Mouse (Mus musculus) liver, adult 2 months (tissue): ENCODE data around the gene Itm2c. TPM values are rescaled to one million over a fixed set of nuclear protein-coding genes. Genes with fewer than 3 reads are reported as not detected.

Experiments used
- DNase-seq: peaks from one replicate; pipeline ENCODE4 v3.0.0-alpha.2; 2011; ENCODE audit warnings: low read depth, low spot score; ENCODE audit errors: extremely low read depth
- H3K27ac ChIP-seq: fragments of 200-500 bp; replicated peaks from 2 replicates; pipeline ENCODE4 v1.5.1; 2012; ENCODE audit warnings: low read depth, mild to moderate bottlenecking, control low read depth, inconsistent platforms, low read length; ENCODE audit not compliant: insufficient read depth
- H3K27me3 ChIP-seq: fragments of 200-500 bp; 2 replicates; pipeline ENCODE4 v1.6.1; 2012; ENCODE audit warnings: mild to moderate bottlenecking, moderate library complexity, low read length, inconsistent platforms; ENCODE audit not compliant: control insufficient read depth, insufficient read depth
- H3K36me3 ChIP-seq: fragments of 200-500 bp; 2 replicates; pipeline ENCODE4 v1.6.1; 2012; ENCODE audit warnings: low read length, inconsistent platforms; ENCODE audit not compliant: control insufficient read depth, insufficient read depth
- H3K4me1 ChIP-seq: fragments of 200-500 bp; 2 replicates; pipeline ENCODE4 v1.6.1; 2011; ENCODE audit warnings: low read length; ENCODE audit not compliant: control insufficient read depth, insufficient read depth
- H3K4me3 ChIP-seq: fragments of 200-500 bp; 2 replicates; pipeline ENCODE4 v1.5.1; 2011; ENCODE audit warnings: low read depth, mild to moderate bottlenecking, control low read depth, low read length, moderate library complexity; ENCODE audit not compliant: insufficient read depth
- H3K79me2 ChIP-seq: fragments of 200-500 bp; 2 replicates; pipeline ENCODE4 v1.6.1; 2012; ENCODE audit warnings: inconsistent platforms, mild to moderate bottlenecking, low read length, moderate library complexity; ENCODE audit not compliant: control insufficient read depth, insufficient read depth
- H3K9ac ChIP-seq: fragments of 200-500 bp; 2 replicates; pipeline ENCODE4 v1.6.1; 2012; ENCODE audit warnings: low read depth, mild to moderate bottlenecking, control low read depth, inconsistent platforms, low read length
- CTCF ChIP-seq: fragments of 200-500 bp; IDR thresholded peaks from 2 replicates; pipeline ENCODE4 v1.5.1; 2011; ENCODE audit warnings: low read depth, low read length, control low read depth
- POLR2A ChIP-seq: fragments of 200-500 bp; IDR thresholded peaks from 2 replicates; pipeline ENCODE4 v1.6.1; 2011; ENCODE audit warnings: low read length, control low read depth; ENCODE audit not compliant: insufficient read depth; ENCODE audit errors: extremely low read depth
- WGBS: fragments of 180-500 bp; shearing (Covaris S2); methylation state at CpG from one replicate; pipeline ENCODE4 v1.1.7; 2018; 5-methylcytosine and 5-hydroxymethylcytosine counted together
- polyA plus RNA-seq: library from polyadenylated mRNA; depleted of rRNA; stranded (reverse); fragments of >200 nt; gene quantifications from 2 replicates; pipeline ENCODE4 v1.2.3, GENCODE M21; 2012
- total RNA-seq: library from RNA; depleted of rRNA; stranded (reverse); fragments of >200 nt; gene quantifications from 2 replicates; pipeline ENCODE4 v1.2.3, GENCODE M21; 2014

Itm2c gene
- total and polyA plus RNA-seq, 2 experiments: 39.1 to 60.1 TPM

DNA sequence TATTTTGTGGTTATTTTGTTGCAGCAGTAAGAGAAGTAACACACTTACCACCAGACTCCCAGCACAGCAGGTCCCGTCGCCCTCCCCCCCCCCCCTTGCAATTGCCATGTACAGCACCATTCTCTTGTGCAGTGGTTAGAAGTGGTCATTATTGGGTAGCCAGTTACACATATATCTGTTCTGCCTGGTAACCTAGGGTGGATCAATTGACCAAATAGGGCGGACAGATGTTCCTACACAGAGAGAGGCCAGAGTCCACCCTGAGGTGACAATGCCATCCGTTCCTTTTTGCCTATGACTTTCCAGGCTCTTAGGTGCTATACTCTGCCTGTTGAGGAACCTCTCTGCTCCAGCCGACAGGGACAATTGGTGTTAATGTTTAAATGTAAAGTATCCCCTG is 31.1 kb downstream of the Itm2c start:
- WGBS: 33% methylated on average over 5 of the region's 5 CpGs
- TF ChIP-seq CTCF (no peak), POLR2A (no peak)

GRCm38 (mm10) chr1:85928057-85928687 is 34.1 kb downstream of the Itm2c start, which contains the start of gene 4933407L21Rik:
Gene 4933407L21Rik, plus strand, starts transcription at chr1:85928483.
- 78% methylated on average over 4 of the region's 4 CpGs for WGBS
- TF ChIP-seq CTCF (no peak), POLR2A (no peak)

More for the DNA sequence above, 31.1 kb downstream of the Itm2c start:
- peak; percentile 21 for DNase-seq
- Histone ChIP-seq H3K36me3 (no peaks in the 10 kb centered on the region), H3K4me1 (peaks cover 4% of the 10 kb centered on the region; the same call in 1 of the 2 replicates), H3K27ac (no peak overlapping the region), H3K79me2 (no peaks in the 10 kb centered on the region), H3K4me3 (no peak overlapping the region), H3K9ac (no peak overlapping the region), H3K27me3 (no peaks in the 10 kb centered on the region)

GRCm38 (mm10) chr1:85928688-85929065 is 34.6 kb downstream of the Itm2c start:
- Histone ChIP-seq H3K4me3 (no peak overlapping the region), H3K27ac (no peak overlapping the region), H3K4me1 (peaks cover 5% of the 10 kb centered on the region), H3K27me3 (no peaks in the 10 kb centered on the region), H3K36me3 (no peaks in the 10 kb centered on the region), H3K79me2 (no peaks in the 10 kb centered on the region), H3K9ac (no peak overlapping the region)
- no peak for DNase-seq
- TF ChIP-seq CTCF: no peak
- no peak for TF ChIP-seq POLR2A
- 83% methylated on average over 4 of the region's 4 CpGs for WGBS

More at GRCm38 (mm10) chr1:85928057-85928687, 34.1 kb downstream of the Itm2c start, which contains the start of gene 4933407L21Rik:
- no peak for DNase-seq
- no peak within 1 kb of the TSS for H3K9ac ChIP-seq
- no peak within 1 kb of the TSS for H3K4me3 ChIP-seq
- H3K36me3 ChIP-seq: no peaks in the 10 kb centered on the region
- H3K27ac ChIP-seq: no peak within 1 kb of the TSS
- H3K79me2 ChIP-seq: no peaks in the 10 kb centered on the region
- H3K27me3 ChIP-seq: no peaks in the 10 kb centered on the region
- peaks cover 2% of the 10 kb centered on the region for H3K4me1 ChIP-seq

GRCm38 (mm10) chr1:85929406-85929805 is 35.3 kb downstream of the Itm2c start:
- Histone ChIP-seq H3K79me2 (no peaks in the 10 kb centered on the region), H3K36me3 (no peaks in the 10 kb centered on the region), H3K9ac (no peak overlapping the region), H3K27ac (no peak overlapping the region), H3K4me1 (peaks cover 9% of the 10 kb centered on the region), H3K27me3 (no peaks in the 10 kb centered on the region), H3K4me3 (no peak overlapping the region)
- no peak for DNase-seq
- WGBS: 93% methylated on average over 6 of the region's 6 CpGs
- TF ChIP-seq POLR2A: no peak
- no peak for TF ChIP-seq CTCF

DNA sequence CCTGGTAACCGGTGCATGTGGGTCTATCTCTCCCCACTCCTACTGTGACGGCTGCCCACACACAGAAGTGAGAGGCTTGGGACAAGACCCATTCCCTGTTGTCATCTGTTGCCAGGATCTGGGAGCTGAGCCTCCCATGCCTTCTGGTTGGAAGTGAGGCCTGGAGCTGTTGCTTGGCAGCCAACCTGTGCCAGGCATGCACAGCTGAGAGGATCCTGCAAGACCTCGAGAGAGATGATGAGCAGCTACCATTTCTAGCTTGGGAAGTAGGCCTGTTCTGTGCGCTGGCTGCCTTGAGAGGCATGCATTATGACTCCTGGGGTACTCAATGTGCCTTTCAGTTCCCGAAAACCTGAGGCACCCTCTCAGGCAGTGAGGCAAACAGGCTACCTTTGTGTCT is 37.1 kb downstream of the Itm2c start:
- Histone ChIP-seq H3K4me3 (no peak overlapping the region), H3K9ac (no peak overlapping the region)
- WGBS: 93% methylated on average over 5 of the region's 5 CpGs

GRCm38 (mm10) chr1:85933226-85933625 is 39.1 kb downstream of the Itm2c start:
- no peak overlapping the region for H3K9ac ChIP-seq
- no peak overlapping the region for H3K4me3 ChIP-seq

More for the DNA sequence above, 37.1 kb downstream of the Itm2c start:
- no peaks in the 10 kb centered on the region for H3K36me3 ChIP-seq
- no peaks in the 10 kb centered on the region for H3K79me2 ChIP-seq
- H3K27ac ChIP-seq: no peak overlapping the region
- peaks cover 9% of the 10 kb centered on the region for H3K4me1 ChIP-seq
- H3K27me3 ChIP-seq: no peaks in the 10 kb centered on the region
- TF ChIP-seq CTCF: no peak
- TF ChIP-seq POLR2A: no peak
- no peak for DNase-seq

More at GRCm38 (mm10) chr1:85933226-85933625, 39.1 kb downstream of the Itm2c start:
- 4% methylated on average over 7 of the region's 7 CpGs for WGBS
- Histone ChIP-seq H3K27ac (no peak overlapping the region), H3K36me3 (no peaks in the 10 kb centered on the region), H3K27me3 (no peaks in the 10 kb centered on the region), H3K4me1 (peaks cover 9% of the 10 kb centered on the region), H3K79me2 (no peaks in the 10 kb centered on the region)
- DNase-seq: no peak
- TF ChIP-seq CTCF: no peak
- no peak for TF ChIP-seq POLR2A
